Mouse (Mus musculus): ENCODE measurements at regions not wholly inside any gene's neighbourhood (a gene's known extent, or its start where the extent isn't known, plus 50 kb on each side); places are given as distances from the start of the nearest gene placed in this dataset.

GRCm38 (mm10) chr13:107904851-107905250 is 139.4 kb upstream of the Smim15 start:
- DNase-seq (ENCODE audit: low spot score in 2 of 2): no peak

- DNase-seq (ENCODE audit: low spot score in 2 of 2): no peak
These were observed 140.1 kb upstream of the Smim15 start for GRCm38 (mm10) chr13:107904051-107904740.

- peak; percentile 28 to 38 for DNase-seq (ENCODE audit: low spot score in 2 of 2)
These were observed 140.9 kb upstream of the Smim15 start for GRCm38 (mm10) chr13:107903150-107903959.

- no peak for DNase-seq (ENCODE audit: low spot score in 2 of 2)
These were observed 141.5 kb upstream of the Smim15 start for GRCm38 (mm10) chr13:107902800-107903149.

GRCm38 (mm10) chr13:107899600-107900229 is 144.5 kb upstream of the Smim15 start:
- no peak for DNase-seq (ENCODE audit: low spot score in 2 of 2)

GRCm38 (mm10) chr13:107897646-107898045 is 146.6 kb upstream of the Smim15 start:
- DNase-seq (ENCODE audit: low spot score in 2 of 2): no peak

- DNase-seq (ENCODE audit: low spot score in 2 of 2): peak in 1 of 2 experiments; percentile 21
These were observed 147.1 kb upstream of the Smim15 start for GRCm38 (mm10) chr13:107897184-107897583.

GRCm38 (mm10) chr13:107893581-107894183 is 150.6 kb upstream of the Smim15 start:
- peak in 1 of 2 experiments; percentile 40 for DNase-seq (ENCODE audit: low spot score in 2 of 2)

- no peak for DNase-seq (ENCODE audit: low spot score in 2 of 2)
These were observed 151.2 kb upstream of the Smim15 start for GRCm38 (mm10) chr13:107893081-107893480.

- peak in 1 of 2 experiments; percentile 11 for DNase-seq (ENCODE audit: low spot score in 2 of 2)
These were observed 152.3 kb upstream of the Smim15 start for GRCm38 (mm10) chr13:107891946-107892345.

- peak; percentile 45 to 49 for DNase-seq (ENCODE audit: low spot score in 2 of 2)
These were observed 153.1 kb upstream of the Smim15 start for GRCm38 (mm10) chr13:107890866-107891821.

GRCm38 (mm10) chr13:107889985-107890865 is 154.0 kb upstream of the Smim15 start:
- peak; percentile 99 for DNase-seq (ENCODE audit: low spot score in 2 of 2)

GRCm38 (mm10) chr13:107889588-107889984 is 154.7 kb upstream of the Smim15 start:
- DNase-seq (ENCODE audit: low spot score in 2 of 2): no peak

GRCm38 (mm10) chr13:107888571-107889451 is 155.4 kb upstream of the Smim15 start:
- peak; percentile 48 to 49 for DNase-seq (ENCODE audit: low spot score in 2 of 2)

- no peak for DNase-seq (ENCODE audit: low spot score in 2 of 2)
These were observed 156.1 kb upstream of the Smim15 start for GRCm38 (mm10) chr13:107888231-107888555.

- no peak for DNase-seq (ENCODE audit: low spot score in 2 of 2)
These were observed 156.6 kb upstream of the Smim15 start for GRCm38 (mm10) chr13:107887366-107888230.

GRCm38 (mm10) chr13:107884836-107885235 is 159.4 kb upstream of the Smim15 start:
- DNase-seq (ENCODE audit: low spot score in 2 of 2): no peak

- DNase-seq (ENCODE audit: low spot score in 2 of 2): no peak
These were observed 161.9 kb upstream of the Smim15 start for GRCm38 (mm10) chr13:107882337-107882736.
